Mouse (Mus musculus) fibroblast of lung, adult 2 months (primary cell): ENCODE data around the gene Tspear.
"Not testable (repeated sequence)": the region's sequence is repeated elsewhere in the genome, so short reads cannot be mapped to it uniquely, and the experiment has no call there.

Source experiments
- DNase-seq: peaks from one replicate; pipeline ENCODE4 v3.0.0-alpha.2; 2011; ENCODE audit warnings: low read depth

Tspear gene

GRCm38 (mm10) chr10:77685895-77686664, at the start of gene Tspear:
TSS of gene Tspear (plus strand) at chr10:77686569.
- no peak for DNase-seq

- DNase-seq: no peak
Measured at GRCm38 (mm10) chr10:77638956-77639355, 47.4 kb upstream of the Tspear start.

- DNase-seq: no peak
Measured at GRCm38 (mm10) chr10:77643160-77643559, 43.2 kb upstream of the Tspear start.

GRCm38 (mm10) chr10:77645571-77645970, 40.8 kb upstream of the Tspear start:
- no peak for DNase-seq

GRCm38 (mm10) chr10:77647461-77647860, 38.9 kb upstream of the Tspear start:
- no peak for DNase-seq

- no peak for DNase-seq
Measured at GRCm38 (mm10) chr10:77647901-77648300, 38.5 kb upstream of the Tspear start.

- DNase-seq: no peak
Measured at GRCm38 (mm10) chr10:77652046-77652445, 34.3 kb upstream of the Tspear start.

- no peak for DNase-seq
Measured at GRCm38 (mm10) chr10:77658286-77658994, 27.9 kb upstream of the Tspear start.

- no peak for DNase-seq
Measured at GRCm38 (mm10) chr10:77663949-77664665, 22.3 kb upstream of the Tspear start.

GRCm38 (mm10) chr10:77666342-77666741, 20.0 kb upstream of the Tspear start:
- DNase-seq: peak; percentile 53

- peak; percentile 10 for DNase-seq
Measured at GRCm38 (mm10) chr10:77667402-77667801, 19.0 kb upstream of the Tspear start.

- no peak for DNase-seq
Measured at GRCm38 (mm10) chr10:77670710-77671109, 15.7 kb upstream of the Tspear start.

- no peak for DNase-seq
Measured at GRCm38 (mm10) chr10:77671519-77671918, 14.8 kb upstream of the Tspear start.

- DNase-seq: no peak
Measured at GRCm38 (mm10) chr10:77673765-77674164, 12.6 kb upstream of the Tspear start.

GRCm38 (mm10) chr10:77677562-77677961, 8.8 kb upstream of the Tspear start:
- DNase-seq: no peak

GRCm38 (mm10) chr10:77682994-77683393, 3.4 kb upstream of the Tspear start:
- DNase-seq: no peak

GRCm38 (mm10) chr10:77684181-77684580, 2.2 kb upstream of the Tspear start:
- no peak for DNase-seq

- no peak for DNase-seq
Measured at GRCm38 (mm10) chr10:77687021-77687420, 652 bp downstream of the Tspear start.

- not testable (repeated sequence) for DNase-seq
Measured at GRCm38 (mm10) chr10:77690356-77690807, 4.0 kb downstream of the Tspear start, which contains the start of gene Gm19402. TSS of gene Gm19402 (minus strand) at chr10:77690757.

GRCm38 (mm10) chr10:77697133-77697532, 10.8 kb downstream of the Tspear start, which contains the start of gene Gm9508:
TSS of gene Gm9508 (minus strand) at chr10:77697233.
- no peak for DNase-seq

- no peak for DNase-seq
Measured at GRCm38 (mm10) chr10:77706326-77706725, 20.0 kb downstream of the Tspear start, which contains the start of gene Gm10272. TSS of gene Gm10272 (plus strand) at chr10:77706626.

- no peak for DNase-seq
Measured at GRCm38 (mm10) chr10:77709831-77710230, 23.5 kb downstream of the Tspear start.
